Mouse (Mus musculus) stomach, postnatal 0 days (tissue): Measurements from ENCODE around the gene 4931409K22Rik. TPM values are rescaled to one million over a fixed set of nuclear protein-coding genes. Genes with fewer than 3 reads are reported as not detected.

Source experiments
- ATAC-seq: fragments of 200-750 bp; cut with Nextera tagmentation; 2 replicates; pipeline ENCODE4 v1.8.0; 2017; ENCODE audit not compliant: low FRiP score, low TSS enrichment
- DNase-seq: peaks from one replicate; pipeline ENCODE4 v3.0.0-alpha.2; 2016; ENCODE audit warnings: low spot score
- H3K27ac ChIP-seq: fragments of 300-500 bp; sonication (generic); replicated peaks from 2 replicates; pipeline ENCODE4 v1.5.1; 2014; ENCODE audit warnings: mild to moderate bottlenecking, control low read depth
- H3K27me3 ChIP-seq: fragments of 300-500 bp; sonication (generic); 2 replicates; pipeline ENCODE4 v1.6.1; 2014; ENCODE audit warnings: low read length; ENCODE audit not compliant: control insufficient read depth, insufficient read depth
- H3K36me3 ChIP-seq: fragments of 300-500 bp; sonication (generic); 2 replicates; pipeline ENCODE4 v1.6.1; 2014; ENCODE audit warnings: low read length, mixed read lengths; ENCODE audit not compliant: control insufficient read depth, insufficient read depth
- H3K4me1 ChIP-seq: fragments of 300-500 bp; sonication (generic); replicated peaks from 2 replicates; pipeline ENCODE4 v1.6.1; 2014; ENCODE audit warnings: antibody characterized with exemption; ENCODE audit not compliant: control insufficient read depth, insufficient read depth
- H3K4me2 ChIP-seq: fragments of 300-500 bp; sonication (generic); replicated peaks from 2 replicates; pipeline ENCODE4 v1.6.1; 2014; ENCODE audit warnings: low read depth, mild to moderate bottlenecking, control low read depth, moderate library complexity
- H3K4me3 ChIP-seq: fragments of 300-500 bp; sonication (generic); 2 replicates; pipeline ENCODE4 v1.5.1; 2014; ENCODE audit warnings: low read depth, low read length, control low read depth
- H3K9ac ChIP-seq: fragments of 300-500 bp; sonication (generic); 2 replicates; pipeline ENCODE4 v1.6.1; 2014; ENCODE audit warnings: mild to moderate bottlenecking, low read length, control low read depth, mixed read lengths
- H3K9me3 ChIP-seq: fragments of 300-500 bp; sonication (generic); 2 replicates; pipeline ENCODE4 v1.6.1; 2016; ENCODE audit warnings: low read length; ENCODE audit not compliant: control insufficient read depth
- CTCF ChIP-seq: IDR thresholded peaks from 2 replicates; pipeline ENCODE4 v1.5.1; 2016; ENCODE audit warnings: antibody characterized with exemption, low read depth, mild to moderate bottlenecking, moderate library complexity
- EP300 ChIP-seq: optimal IDR thresholded peaks from 2 replicates; pipeline ENCODE3; 2016; ENCODE audit warnings: antibody characterized with exemption
- WGBS: fragments of 180-500 bp; shearing (Covaris S2); extraction: QIAGEN DNeasy Blood & Tissue Kit; methylation state at CpG from one replicate; pipeline ENCODE4 v1.1.7; 2014; 5-methylcytosine and 5-hydroxymethylcytosine counted together
- polyA plus RNA-seq: library from polyadenylated mRNA; unstranded; fragments of >200 nt; fragmentation: Nextera tagmentation; extraction: Ambion mirVana; gene quantifications from 2 replicates; pipeline ENCODE4 v1.2.1, GENCODE M21; 2015

4931409K22Rik gene
- 0.08 TPM in 1 of 2 replicates, not detected in the other for polyA plus RNA-seq

DNA sequence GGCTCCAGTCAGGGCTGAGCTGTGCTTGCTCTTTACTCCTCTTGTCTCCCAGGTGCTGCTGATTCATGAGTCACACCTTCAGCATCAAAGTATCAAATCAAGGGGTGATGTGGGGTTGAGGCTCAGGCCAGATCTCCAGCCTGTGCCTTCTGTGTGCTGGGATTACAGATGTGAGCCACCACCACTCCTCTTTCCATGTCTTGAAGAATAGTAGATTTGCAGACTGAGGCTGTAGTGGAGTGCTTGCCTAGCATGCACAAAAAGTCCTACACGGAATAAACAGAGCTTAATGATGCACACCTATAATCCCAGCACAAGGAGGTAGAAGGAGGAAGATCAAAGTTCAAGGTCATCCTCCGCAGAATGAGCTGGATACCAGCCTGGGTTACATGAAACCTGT is at the start of gene 4931409K22Rik:
Gene 4931409K22Rik (minus strand): TSS at position 101 of the 400 bp plus-strand sequence.
- no peak within 1 kb of the TSS for H3K4me3 ChIP-seq
- no peak within 1 kb of the TSS for H3K27ac ChIP-seq
- TF ChIP-seq EP300: no peak
- no peak for TF ChIP-seq CTCF
- ATAC-seq (no peak), DNase-seq (no peak)
- no peaks in the 10 kb centered on the region for H3K36me3 ChIP-seq
- no peak within 1 kb of the TSS for H3K4me2 ChIP-seq
- H3K9ac ChIP-seq: no peak within 1 kb of the TSS
- H3K4me1 ChIP-seq: no peaks in the 10 kb centered on the region
- H3K9me3 ChIP-seq: no peaks in the 10 kb centered on the region
- 69% methylated on average over 2 of the region's 2 CpGs for WGBS
- no peaks in the 10 kb centered on the region for H3K27me3 ChIP-seq

GRCm38 (mm10) chr5:24605980-24606665 is 49.5 kb upstream of the 4931409K22Rik start:
- DNase-seq: no peak
- no peaks in the 10 kb centered on the region for H3K9me3 ChIP-seq
- WGBS: 40% methylated on average over 14 of the region's 14 CpGs
- no peak for ATAC-seq
- no peak overlapping the region; the same call in 1 of the 2 replicates for H3K4me2 ChIP-seq
- H3K9ac ChIP-seq: no peak overlapping the region
- no peak overlapping the region for H3K27ac ChIP-seq
- H3K27me3 ChIP-seq: no peaks in the 10 kb centered on the region
- TF ChIP-seq CTCF (peak; percentile 15; the same call in 1 of the 2 replicates), EP300 (no peak)
- H3K36me3 ChIP-seq: no peaks in the 10 kb centered on the region
- no peak overlapping the region for H3K4me3 ChIP-seq
- H3K4me1 ChIP-seq: peaks cover 21% of the 10 kb centered on the region

- H3K27me3 ChIP-seq: no peaks in the 10 kb centered on the region
- ATAC-seq (no peak), DNase-seq (no peak)
- peaks cover 21% of the 10 kb centered on the region for H3K4me1 ChIP-seq
- 19% methylated on average over 6 of the region's 6 CpGs for WGBS
- peak overlapping the region; percentile 71 for H3K4me3 ChIP-seq
- H3K27ac ChIP-seq: peak overlapping the region; percentile 94
- H3K9me3 ChIP-seq: no peaks in the 10 kb centered on the region
- TF ChIP-seq CTCF (no peak), EP300 (no peak)
- H3K9ac ChIP-seq: peak overlapping the region; percentile 76
- peak overlapping the region; percentile 73 for H3K4me2 ChIP-seq
- H3K36me3 ChIP-seq: no peaks in the 10 kb centered on the region
These were observed 48.8 kb upstream of the 4931409K22Rik start for GRCm38 (mm10) chr5:24605321-24605979.

GRCm38 (mm10) chr5:24604656-24605100 is 48.1 kb upstream of the 4931409K22Rik start:
- DNase-seq: peak; percentile 89
- H3K4me1 ChIP-seq: peaks cover 21% of the 10 kb centered on the region
- H3K4me3 ChIP-seq: peak overlapping the region; percentile 71
- H3K27ac ChIP-seq: peak overlapping the region; percentile 94
- no peaks in the 10 kb centered on the region for H3K27me3 ChIP-seq
- H3K9me3 ChIP-seq: no peaks in the 10 kb centered on the region
- H3K4me2 ChIP-seq: peak overlapping the region; percentile 73
- H3K9ac ChIP-seq: peak overlapping the region; percentile 76
- ATAC-seq: peak; percentile 72
- H3K36me3 ChIP-seq: no peaks in the 10 kb centered on the region
- TF ChIP-seq CTCF (peak; percentile 59), EP300 (no peak)
- 1% methylated on average over 35 of the region's 46 CpGs for WGBS

DNA sequence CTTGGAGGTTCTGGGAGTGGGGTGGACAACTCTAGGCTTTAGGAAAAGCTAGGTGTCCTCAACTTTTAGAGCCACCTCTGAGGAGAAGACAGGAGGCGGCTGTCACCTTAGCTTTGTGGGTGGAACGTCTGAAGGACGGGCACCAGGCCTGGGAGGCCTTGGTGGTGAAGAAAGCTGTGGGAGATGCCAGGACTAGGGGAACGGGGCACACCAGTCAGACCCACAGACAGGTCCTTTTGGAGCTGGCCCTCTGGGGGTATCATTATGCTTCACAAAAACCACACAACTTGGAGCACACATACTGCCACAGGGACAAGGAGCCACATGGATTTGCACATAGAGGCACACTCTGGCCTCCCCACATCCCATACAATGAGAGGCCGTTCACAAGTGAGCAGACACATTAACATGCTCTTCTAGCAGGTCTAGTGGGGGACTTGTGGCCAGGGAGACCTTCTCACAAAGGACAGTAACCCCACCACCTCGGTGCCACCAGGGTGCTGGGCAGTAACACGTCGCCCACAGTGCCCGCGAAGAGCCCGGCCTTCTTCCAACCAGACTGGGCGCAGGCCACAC is 47.6 kb upstream of the 4931409K22Rik start:
- Histone ChIP-seq H3K27ac (peak overlapping the region; percentile 94), H3K36me3 (no peaks in the 10 kb centered on the region), H3K9me3 (no peaks in the 10 kb centered on the region), H3K4me2 (peak overlapping the region; percentile 73), H3K9ac (peak overlapping the region; percentile 76), H3K4me1 (peaks cover 21% of the 10 kb centered on the region), H3K4me3 (peak overlapping the region; percentile 71), H3K27me3 (no peaks in the 10 kb centered on the region)
- DNase-seq (no peak), ATAC-seq (no peak)
- no peak for TF ChIP-seq EP300
- TF ChIP-seq CTCF: no peak
- WGBS: 22% methylated on average over 12 of the region's 12 CpGs
